Mouse (Mus musculus): ENCODE results near the gene Dab1. TPM values are rescaled to one million over a fixed set of nuclear protein-coding genes. Genes with fewer than 3 reads are reported as not detected.

Gene Dab1
- polyA plus RNA-seq, 1 experiment: 0.26 TPM

- TF ChIP-seq CTCF (IDR thresholded peaks at IDR 0.05; ENCODE audit: extremely low read depth, insufficient read depth, insufficient read length, insufficient replicate concordance) (no peak), POLR2A (IDR thresholded peaks at IDR 0.05; ENCODE audit: low read depth, low read length) (no peak)
- Histone ChIP-seq H3K4me3 (ENCODE audit: extremely low read depth, insufficient read depth, insufficient read length) (no peak overlapping the region), H3K27me3 (ENCODE audit: control insufficient read depth, insufficient read depth, low read length) (no peaks in the 10 kb centered on the region), H3K36me3 (ENCODE audit: control insufficient read depth, insufficient read depth, low read length) (no peaks in the 10 kb centered on the region), H3K4me1 (ENCODE audit: control insufficient read depth, insufficient read depth, insufficient read length) (no peaks in the 10 kb centered on the region), H3K27ac (ENCODE audit: insufficient read depth, low read length) (no peak overlapping the region)
- no peak for DNase-seq (ENCODE audit: low read depth in 1 of 2, low spot score in 2 of 2)
- WGBS: 87% methylated on average over 6 of the region's 6 CpGs
Measured at GRCm38 (mm10) chr4:104715857-104716256, 1096.7 kb downstream of the Dab1 start.

GRCm38 (mm10) chr4:104716506-104716905 is 1097.3 kb downstream of the Dab1 start:
- WGBS: 85% methylated on average over 1 of the region's 1 CpGs
- TF ChIP-seq POLR2A (IDR thresholded peaks at IDR 0.05; ENCODE audit: low read depth, low read length): no peak
- no peak overlapping the region for H3K4me3 ChIP-seq (ENCODE audit: extremely low read depth, insufficient read depth, insufficient read length)
- no peaks in the 10 kb centered on the region for H3K27me3 ChIP-seq (ENCODE audit: control insufficient read depth, insufficient read depth, low read length)
- H3K4me1 ChIP-seq (ENCODE audit: control insufficient read depth, insufficient read depth, insufficient read length): no peaks in the 10 kb centered on the region
- no peak overlapping the region for H3K27ac ChIP-seq (ENCODE audit: insufficient read depth, low read length)
- no peaks in the 10 kb centered on the region for H3K36me3 ChIP-seq (ENCODE audit: control insufficient read depth, insufficient read depth, low read length)
- no peak for DNase-seq (ENCODE audit: low read depth in 1 of 2, low spot score in 2 of 2)

DNA sequence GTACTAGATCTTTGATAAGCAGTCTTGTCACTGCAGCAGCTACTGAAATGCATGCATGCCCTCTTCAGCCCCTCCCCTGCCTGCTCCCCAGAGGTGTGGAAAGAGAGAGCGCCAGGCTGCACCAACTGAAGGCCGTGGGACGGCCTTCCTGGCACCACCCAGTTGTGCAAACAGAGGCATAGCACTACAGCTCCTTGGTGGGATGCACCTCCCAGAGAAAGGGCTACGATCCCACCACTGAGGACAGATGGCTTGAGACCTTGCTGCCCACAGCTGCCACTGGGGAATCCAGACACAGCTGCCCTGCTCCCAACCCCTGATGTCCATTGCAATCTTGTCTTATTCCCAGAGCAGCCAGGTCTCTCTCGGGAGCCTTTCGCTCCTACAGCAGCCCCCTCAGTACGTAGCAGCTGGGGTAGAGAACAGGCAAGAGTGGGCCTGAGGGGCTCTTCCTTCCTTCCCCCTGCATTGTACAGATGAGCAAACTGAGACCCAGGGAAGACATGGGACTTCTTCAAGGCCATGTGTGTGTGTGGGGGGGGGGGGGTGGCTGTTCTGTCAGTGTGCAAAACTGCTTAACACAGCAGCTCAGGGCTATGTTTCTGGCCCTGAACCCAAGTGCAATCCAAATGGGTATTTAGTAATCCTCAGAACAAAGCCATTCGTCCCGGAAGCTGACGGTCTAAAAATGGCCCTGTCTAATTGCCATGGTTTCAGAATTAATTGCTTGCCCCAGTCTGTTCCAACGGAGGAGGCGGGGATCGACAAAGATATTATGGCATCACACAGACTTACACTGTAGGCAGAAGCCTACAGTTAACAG is 1100.0 kb downstream of the Dab1 start:
- no peaks in the 10 kb centered on the region for H3K4me1 ChIP-seq (ENCODE audit: control insufficient read depth, insufficient read depth, insufficient read length)
- TF ChIP-seq CTCF (IDR thresholded peaks at IDR 0.05; ENCODE audit: extremely low read depth, insufficient read depth, insufficient read length, insufficient replicate concordance) (no peak), POLR2A (IDR thresholded peaks at IDR 0.05; ENCODE audit: low read depth, low read length) (no peak)
- no peak overlapping the region for H3K27ac ChIP-seq (ENCODE audit: insufficient read depth, low read length)
- DNase-seq (ENCODE audit: low read depth in 1 of 2, low spot score in 2 of 2): no peak
- H3K36me3 ChIP-seq (ENCODE audit: control insufficient read depth, insufficient read depth, low read length): no peaks in the 10 kb centered on the region
- WGBS: 83% methylated on average over 13 of the region's 13 CpGs
- H3K4me3 ChIP-seq (ENCODE audit: extremely low read depth, insufficient read depth, insufficient read length): no peak overlapping the region
- no peaks in the 10 kb centered on the region for H3K27me3 ChIP-seq (ENCODE audit: control insufficient read depth, insufficient read depth, low read length)

DNA sequence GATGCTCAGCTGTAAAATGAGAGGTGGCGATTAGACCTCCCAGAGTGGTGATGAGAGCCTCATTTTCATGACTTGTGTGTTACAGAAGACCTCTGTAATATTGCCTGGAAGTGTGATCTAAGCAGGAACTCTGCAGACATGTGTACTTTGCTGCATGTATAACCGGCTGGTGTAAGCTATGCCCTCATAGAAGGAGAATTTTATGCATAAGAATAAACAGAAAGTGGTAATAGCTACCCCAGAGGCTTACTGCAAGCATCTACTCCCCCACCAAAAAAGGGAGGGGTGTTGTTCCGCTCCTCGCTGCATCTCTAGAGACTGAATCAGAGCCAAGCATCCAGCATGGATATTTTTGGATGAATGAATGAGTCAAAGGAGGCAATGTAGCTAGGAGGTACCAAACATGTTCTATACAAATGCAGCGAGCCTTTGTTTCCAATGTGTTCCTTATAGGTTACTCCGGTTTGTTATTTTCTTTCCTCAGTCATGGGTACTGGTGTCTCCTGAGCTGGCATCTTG is 1104.4 kb downstream of the Dab1 start:
- Histone ChIP-seq H3K27me3 (ENCODE audit: control insufficient read depth, insufficient read depth, low read length) (no peaks in the 10 kb centered on the region), H3K4me1 (ENCODE audit: control insufficient read depth, insufficient read depth, insufficient read length) (no peaks in the 10 kb centered on the region), H3K36me3 (ENCODE audit: control insufficient read depth, insufficient read depth, low read length) (no peaks in the 10 kb centered on the region), H3K27ac (ENCODE audit: insufficient read depth, low read length) (no peak overlapping the region), H3K4me3 (ENCODE audit: extremely low read depth, insufficient read depth, insufficient read length) (no peak overlapping the region)
- 92% methylated on average over 6 of the region's 6 CpGs for WGBS
- DNase-seq (ENCODE audit: low read depth in 1 of 2, low spot score in 2 of 2): no peak
- TF ChIP-seq POLR2A (IDR thresholded peaks at IDR 0.05; ENCODE audit: low read depth, low read length): no peak
- TF ChIP-seq CTCF (IDR thresholded peaks at IDR 0.05; ENCODE audit: extremely low read depth, insufficient read depth, insufficient read length, insufficient replicate concordance): no peak

DNA sequence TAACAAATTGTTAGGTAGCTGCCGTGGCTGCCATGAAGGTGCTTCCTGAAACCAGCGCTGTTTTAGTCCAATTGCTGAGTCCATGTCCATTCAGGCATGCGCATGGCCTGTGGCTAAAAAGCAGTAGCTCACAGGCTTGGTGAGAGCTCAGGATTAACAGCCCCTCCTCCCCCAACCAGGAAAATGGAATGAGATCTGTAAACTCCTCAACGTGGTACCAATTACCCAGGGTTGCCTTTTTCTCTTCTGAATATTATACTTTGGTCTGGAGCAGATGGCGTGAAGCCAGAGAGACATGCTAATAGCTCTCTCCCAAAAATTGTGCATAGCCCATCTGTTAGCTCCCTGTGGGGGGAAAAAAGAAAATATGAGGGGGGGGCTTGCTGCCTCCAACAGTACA is 1105.1 kb downstream of the Dab1 start:
- no peak for DNase-seq (ENCODE audit: low read depth in 1 of 2, low spot score in 2 of 2)
- no peak for TF ChIP-seq POLR2A (IDR thresholded peaks at IDR 0.05; ENCODE audit: low read depth, low read length)
- TF ChIP-seq CTCF (IDR thresholded peaks at IDR 0.05; ENCODE audit: extremely low read depth, insufficient read depth, insufficient read length, insufficient replicate concordance): no peak

GRCm38 (mm10) chr4:104725673-104726072 is 1106.5 kb downstream of the Dab1 start:
- no peak for DNase-seq (ENCODE audit: low read depth in 1 of 2, low spot score in 2 of 2)
- WGBS: 53% methylated on average over 3 of the region's 3 CpGs
- no peak for TF ChIP-seq CTCF (IDR thresholded peaks at IDR 0.05; ENCODE audit: extremely low read depth, insufficient read depth, insufficient read length, insufficient replicate concordance)
- no peak for TF ChIP-seq POLR2A (IDR thresholded peaks at IDR 0.05; ENCODE audit: low read depth, low read length)

More for the DNA sequence above, 1105.1 kb downstream of the Dab1 start:
- no peaks in the 10 kb centered on the region for H3K27me3 ChIP-seq (ENCODE audit: control insufficient read depth, insufficient read depth, low read length)
- no peaks in the 10 kb centered on the region for H3K36me3 ChIP-seq (ENCODE audit: control insufficient read depth, insufficient read depth, low read length)
- WGBS: 74% methylated on average over 5 of the region's 5 CpGs
- H3K4me3 ChIP-seq (ENCODE audit: extremely low read depth, insufficient read depth, insufficient read length): no peak overlapping the region
- no peak overlapping the region for H3K27ac ChIP-seq (ENCODE audit: insufficient read depth, low read length)
- no peaks in the 10 kb centered on the region for H3K4me1 ChIP-seq (ENCODE audit: control insufficient read depth, insufficient read depth, insufficient read length)

GRCm38 (mm10) chr4:104729185-104729584 is 1110.0 kb downstream of the Dab1 start:
- Histone ChIP-seq H3K4me3 (ENCODE audit: extremely low read depth, insufficient read depth, insufficient read length) (no peak overlapping the region), H3K36me3 (ENCODE audit: control insufficient read depth, insufficient read depth, low read length) (no peaks in the 10 kb centered on the region), H3K27ac (ENCODE audit: insufficient read depth, low read length) (no peak overlapping the region), H3K27me3 (ENCODE audit: control insufficient read depth, insufficient read depth, low read length) (no peaks in the 10 kb centered on the region), H3K4me1 (ENCODE audit: control insufficient read depth, insufficient read depth, insufficient read length) (no peaks in the 10 kb centered on the region)
- TF ChIP-seq POLR2A (IDR thresholded peaks at IDR 0.05; ENCODE audit: low read depth, low read length) (no peak), CTCF (IDR thresholded peaks at IDR 0.05; ENCODE audit: extremely low read depth, insufficient read depth, insufficient read length, insufficient replicate concordance) (no peak)
- no peak for DNase-seq (ENCODE audit: low read depth in 1 of 2, low spot score in 2 of 2)
- WGBS: 42% methylated on average over 8 of the region's 8 CpGs

More at GRCm38 (mm10) chr4:104725673-104726072, 1106.5 kb downstream of the Dab1 start:
- Histone ChIP-seq H3K4me1 (ENCODE audit: control insufficient read depth, insufficient read depth, insufficient read length) (no peaks in the 10 kb centered on the region), H3K27ac (ENCODE audit: insufficient read depth, low read length) (no peak overlapping the region), H3K4me3 (ENCODE audit: extremely low read depth, insufficient read depth, insufficient read length) (no peak overlapping the region), H3K36me3 (ENCODE audit: control insufficient read depth, insufficient read depth, low read length) (no peaks in the 10 kb centered on the region), H3K27me3 (ENCODE audit: control insufficient read depth, insufficient read depth, low read length) (no peaks in the 10 kb centered on the region)

All from spleen, adult 2 months (tissue).